Mouse (Mus musculus): ENCODE measurements around the gene Tmem138. TPM values are rescaled to one million over a fixed set of nuclear protein-coding genes. Genes with fewer than 3 reads are reported as not detected.

Tmem138 gene
- polyA plus RNA-seq (2015; fragmentation: Nextera tagmentation; extraction: Ambion mirVana), result 39.4 and 40.3 TPM in 2 replicates

DNA sequence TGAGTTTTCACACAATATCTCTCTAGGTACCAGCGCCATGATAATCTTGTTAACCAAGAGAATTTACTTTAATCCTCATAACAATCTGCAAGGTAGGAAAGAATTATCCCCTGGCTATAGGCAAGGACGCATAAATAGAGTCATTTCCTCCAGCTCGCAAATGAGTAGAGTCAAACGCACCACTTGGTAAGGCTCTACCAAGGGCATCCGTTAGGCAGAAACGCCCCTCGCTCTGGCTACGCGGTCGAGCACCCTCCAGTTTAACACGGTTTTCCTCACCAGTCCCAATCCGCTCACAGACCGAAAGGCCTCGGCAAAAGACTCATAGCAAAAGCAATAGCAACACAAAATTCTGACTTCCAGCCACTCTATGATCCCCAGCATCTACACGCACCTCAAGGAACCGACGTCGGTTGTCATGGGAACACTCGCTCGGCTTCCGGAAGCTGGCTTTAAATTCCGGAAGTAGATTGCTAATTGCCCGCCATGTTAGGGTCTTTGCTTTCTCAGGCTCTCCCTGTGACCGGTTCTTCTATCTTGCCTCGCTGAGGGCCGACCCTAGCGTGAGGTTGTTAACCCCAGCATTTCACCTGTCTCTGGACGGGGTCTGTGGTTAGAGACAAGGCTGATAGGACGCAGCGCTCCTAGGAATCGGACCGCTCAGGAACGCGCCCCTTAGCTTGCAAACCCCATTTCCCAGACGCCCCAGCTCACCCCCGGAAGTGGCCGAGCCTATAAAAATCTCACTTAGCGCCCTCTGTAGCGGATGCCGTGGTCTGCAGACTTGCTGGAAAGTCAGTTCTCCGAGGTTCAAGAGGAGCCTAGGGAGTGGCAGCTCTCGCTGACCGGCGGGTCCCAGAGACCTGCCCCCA lies at the start of gene Tmem138, which contains the start of gene Cyb561a3:
Gene Tmem138, minus strand, starts transcription at position 673 of the 872 bp plus-strand sequence.
Gene Cyb561a3, plus strand, starts transcription at position 483 of the 872 bp plus-strand sequence.
- peak within 1 kb of the TSS; percentile 71 for H3K4me2 ChIP-seq
- under 1% methylated on average over 44 of the region's 44 CpGs for WGBS

DNA sequence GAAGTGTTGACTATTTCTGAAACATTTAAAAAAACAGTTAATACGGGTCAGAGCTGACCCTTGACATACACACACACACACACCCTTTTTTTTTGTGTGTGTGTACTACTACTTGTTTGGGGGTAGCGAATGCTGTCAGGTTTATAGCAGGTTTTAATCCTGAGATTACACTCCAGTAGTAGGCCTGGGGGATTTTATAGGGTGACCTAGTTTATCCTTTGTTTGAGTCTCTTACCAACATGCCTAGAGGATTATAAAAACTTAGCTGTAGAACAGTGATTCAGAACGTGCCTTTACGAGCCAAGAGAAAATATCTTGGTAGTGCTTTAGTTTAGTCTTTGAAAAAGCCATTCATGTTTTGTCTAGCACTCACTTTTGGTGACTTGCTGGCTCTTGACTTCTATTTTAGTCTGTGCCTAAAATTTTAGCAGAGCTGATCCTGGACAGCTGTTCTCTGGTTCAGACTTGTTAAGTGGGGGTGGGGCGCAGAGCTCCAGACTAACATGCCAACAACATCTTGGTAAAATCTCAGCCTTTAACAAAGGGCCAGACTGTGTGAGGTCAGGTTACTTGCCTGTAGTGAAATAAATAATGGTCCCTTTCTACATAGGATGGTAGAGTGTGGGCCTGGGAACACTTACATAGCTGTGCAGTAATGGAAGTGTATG lies 31.5 kb upstream of the Tmem138 start:
- Histone ChIP-seq H3K4me3 (no peak overlapping the region), H3K36me3 (peaks cover 59% of the 10 kb centered on the region), H3K4me1 (peaks cover 31% of the 10 kb centered on the region), H3K4me2 (no peak overlapping the region), H3K27me3 (no peaks in the 10 kb centered on the region), H3K9me3 (no peaks in the 10 kb centered on the region), H3K27ac (no peak overlapping the region), H3K9ac (no peak overlapping the region)
- no peak for ATAC-seq (ENCODE audit: borderline replicate concordance, extremely low read depth, low FRiP score, low TSS enrichment)
- 69% methylated on average over 5 of the region's 5 CpGs for WGBS

More for the DNA sequence above, at the start of gene Tmem138, which contains the start of gene Cyb561a3:
- H3K27ac ChIP-seq, result peak within 1 kb of the TSS; percentile 91
- H3K27me3 ChIP-seq, result no peaks in the 10 kb centered on the region
- peak; percentile 92 for ATAC-seq (ENCODE audit: borderline replicate concordance, extremely low read depth, low FRiP score, low TSS enrichment)
- H3K9me3 ChIP-seq, result no peaks in the 10 kb centered on the region
- peak within 1 kb of the TSS; percentile 61 for H3K9ac ChIP-seq
- H3K36me3 ChIP-seq, result peaks cover 28% of the 10 kb centered on the region
- H3K4me1 ChIP-seq, result peaks cover 16% of the 10 kb centered on the region; the same call in 1 of the 2 replicates
- H3K4me3 ChIP-seq, result peak within 1 kb of the TSS; percentile 58

DNA sequence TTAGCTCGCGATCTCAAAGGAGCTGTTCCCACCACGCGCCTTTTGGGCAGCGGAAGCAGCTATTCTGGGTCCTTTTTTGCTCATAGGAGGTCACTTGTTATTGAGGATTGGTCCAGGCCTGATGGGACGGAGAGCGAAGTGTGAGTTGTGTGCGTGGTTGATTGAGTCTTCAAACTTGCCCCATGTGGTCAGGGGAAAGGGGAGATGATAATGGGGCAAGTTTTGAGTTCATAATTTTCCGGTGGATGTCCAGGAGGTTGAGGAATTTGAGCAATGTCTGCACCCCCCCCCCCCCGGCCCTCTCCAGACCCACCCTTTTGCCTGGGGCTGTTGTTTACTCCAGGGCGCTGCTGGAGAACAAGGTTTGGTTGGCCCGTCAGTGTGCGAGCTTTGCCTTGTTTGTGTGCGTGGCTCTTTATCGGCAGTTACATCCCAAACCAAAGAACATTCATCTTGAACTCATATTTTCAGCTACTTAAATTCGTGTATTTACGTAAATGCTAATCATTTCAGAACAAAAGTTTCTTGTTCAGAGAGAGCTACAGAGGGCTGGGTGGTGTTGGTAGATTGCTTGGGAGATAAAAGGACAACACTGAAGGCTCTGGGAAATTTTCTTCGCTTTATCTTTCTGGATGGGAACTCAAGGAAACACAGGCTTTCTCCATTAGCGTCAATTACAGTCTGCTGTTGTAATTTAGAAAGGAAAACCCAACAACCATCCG lies 28.9 kb upstream of the Tmem138 start:
- ATAC-seq (ENCODE audit: borderline replicate concordance, extremely low read depth, low FRiP score, low TSS enrichment), result peak; percentile 12; the same call in 1 of the 2 replicates
- H3K9me3 ChIP-seq, result no peaks in the 10 kb centered on the region
- H3K4me2 ChIP-seq, result peak overlapping the region; percentile 78
- WGBS, result 4% methylated on average over 20 of the region's 20 CpGs
- H3K27me3 ChIP-seq, result no peaks in the 10 kb centered on the region
- peak overlapping the region; percentile 98 for H3K4me3 ChIP-seq
- peak overlapping the region; percentile 90 for H3K27ac ChIP-seq
- peaks cover 45% of the 10 kb centered on the region for H3K4me1 ChIP-seq
- peaks cover 33% of the 10 kb centered on the region for H3K36me3 ChIP-seq
- H3K9ac ChIP-seq, result peak overlapping the region; percentile 95

DNA sequence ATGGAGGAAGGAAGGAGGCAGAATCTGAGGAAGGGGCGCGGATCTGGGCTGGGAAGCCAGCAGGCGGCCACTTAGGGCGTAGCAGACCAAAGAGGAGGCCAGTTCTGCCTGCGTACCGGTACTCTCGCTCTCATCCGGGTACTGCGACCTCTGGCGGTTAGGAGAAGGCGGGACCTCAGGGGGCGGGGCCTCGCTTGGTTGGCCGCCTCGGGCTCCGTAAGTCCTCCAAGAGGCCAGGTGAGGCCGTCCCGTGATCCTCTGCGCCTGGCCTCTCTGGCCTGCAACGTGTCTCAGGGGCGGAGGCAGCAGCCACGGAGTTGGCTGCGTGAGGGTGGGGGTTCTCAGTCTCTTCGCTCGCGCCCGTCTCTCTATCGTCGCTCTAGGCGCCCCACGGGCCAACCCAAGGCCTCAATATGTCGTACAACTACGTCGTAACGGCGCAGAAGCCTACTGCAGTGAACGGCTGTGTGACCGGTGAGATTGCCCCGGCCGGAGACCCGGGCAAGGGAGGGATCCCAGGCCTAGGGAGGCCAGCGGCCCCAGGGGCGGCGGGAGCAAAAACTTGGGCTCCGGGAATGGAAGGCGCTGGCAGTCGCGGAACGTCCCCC lies 28.2 kb upstream of the Tmem138 start, which contains the start of the genes Ddb1 and Tkfc:
Gene Ddb1, plus strand, starts transcription at position 35 of the 608 bp plus-strand sequence.
Gene Tkfc, minus strand, starts transcription at position 362 of the 608 bp plus-strand sequence.
- ATAC-seq (ENCODE audit: borderline replicate concordance, extremely low read depth, low FRiP score, low TSS enrichment), result peak; percentile 97
- peaks cover 26% of the 10 kb centered on the region for H3K36me3 ChIP-seq
- H3K9me3 ChIP-seq, result no peaks in the 10 kb centered on the region
- peak within 1 kb of the TSS; percentile 95 for H3K9ac ChIP-seq
- peak within 1 kb of the TSS; percentile 78 for H3K4me2 ChIP-seq
- H3K4me3 ChIP-seq, result peak within 1 kb of the TSS; percentile 98
- peak within 1 kb of the TSS; percentile 94 for H3K27ac ChIP-seq
- WGBS, result under 1% methylated on average over 49 of the region's 49 CpGs
- H3K27me3 ChIP-seq, result no peaks in the 10 kb centered on the region
- peaks cover 45% of the 10 kb centered on the region for H3K4me1 ChIP-seq

DNA sequence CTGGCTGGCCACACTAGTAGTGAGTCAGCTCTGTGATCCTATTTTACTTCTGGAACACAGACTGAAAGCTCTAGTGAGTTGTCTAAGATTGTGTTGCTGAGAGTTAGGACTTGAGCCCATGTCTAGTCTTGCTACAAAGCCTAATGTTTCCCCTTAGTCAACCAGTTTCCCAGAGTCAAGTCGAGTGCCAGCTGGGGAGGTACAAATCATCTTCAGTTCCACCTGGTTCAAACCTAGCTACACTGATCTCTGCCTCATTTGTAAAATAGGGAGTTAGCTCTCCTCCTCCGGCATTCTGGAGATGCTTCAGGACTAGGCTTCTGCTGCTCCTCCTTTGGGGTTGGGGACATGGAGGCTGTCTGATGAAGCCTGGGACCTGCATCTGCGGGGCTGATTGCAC lies 27.4 kb upstream of the Tmem138 start:
- peaks cover 18% of the 10 kb centered on the region for H3K36me3 ChIP-seq
- WGBS, result 31% methylated on average over 3 of the region's 3 CpGs

DNA sequence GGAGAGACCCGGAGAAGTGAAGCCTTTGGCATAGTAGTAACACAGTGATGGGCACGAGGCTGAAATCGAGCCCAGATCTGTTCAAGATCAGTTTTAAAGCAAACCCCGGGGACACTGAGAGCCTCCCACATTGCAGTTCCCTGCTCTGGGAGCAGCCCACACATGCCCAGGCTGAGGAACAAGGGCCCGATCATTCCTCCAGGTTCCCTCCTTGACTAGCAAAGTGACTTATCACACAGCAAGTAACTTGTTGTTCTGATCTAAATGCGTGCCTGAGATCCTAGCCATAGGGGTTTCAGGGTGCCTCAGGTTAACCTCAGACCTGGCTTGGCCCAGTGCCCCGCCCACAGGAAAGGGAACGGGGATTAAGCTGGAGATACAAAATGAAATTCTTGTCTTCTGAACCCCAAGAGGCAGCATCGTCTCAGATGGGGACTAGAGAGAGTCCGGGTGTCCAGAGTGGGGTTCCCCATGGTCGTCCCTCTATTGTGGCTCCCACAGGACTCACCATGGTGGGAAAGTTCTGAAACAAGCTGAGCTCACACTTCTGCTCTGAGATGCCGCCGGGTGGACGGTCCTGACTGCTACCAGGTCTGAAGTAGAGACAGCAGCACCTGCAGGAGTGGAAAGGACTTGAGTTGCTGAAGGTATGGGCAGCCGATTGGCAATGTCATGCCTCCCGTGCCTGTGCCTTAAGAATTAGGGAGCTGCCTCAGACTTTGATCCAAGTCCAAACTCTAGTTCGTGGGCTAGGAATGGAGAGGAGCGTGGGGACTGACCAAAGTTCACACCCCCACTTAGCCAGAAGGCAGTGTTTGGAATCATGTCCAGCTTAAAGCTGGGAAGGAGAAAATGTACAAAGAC lies 26.7 kb upstream of the Tmem138 start:
- H3K9ac ChIP-seq, result peak overlapping the region; percentile 95; the same call in 1 of the 2 replicates
- no peak overlapping the region; the same call in 1 of the 2 replicates for H3K4me2 ChIP-seq
- H3K4me3 ChIP-seq, result no peak overlapping the region
- ATAC-seq (ENCODE audit: borderline replicate concordance, extremely low read depth, low FRiP score, low TSS enrichment), result no peak
- peak overlapping the region; percentile 94 for H3K27ac ChIP-seq
- WGBS, result 82% methylated on average over 18 of the region's 18 CpGs
- H3K36me3 ChIP-seq, result peaks cover 13% of the 10 kb centered on the region
- no peaks in the 10 kb centered on the region for H3K27me3 ChIP-seq
- H3K4me1 ChIP-seq, result peaks cover 45% of the 10 kb centered on the region
- no peaks in the 10 kb centered on the region for H3K9me3 ChIP-seq

More for the DNA sequence above, 27.4 kb upstream of the Tmem138 start:
- peak overlapping the region; percentile 95 for H3K9ac ChIP-seq
- peak overlapping the region; percentile 98 for H3K4me3 ChIP-seq
- peak overlapping the region; percentile 94 for H3K27ac ChIP-seq
- no peaks in the 10 kb centered on the region for H3K27me3 ChIP-seq
- H3K4me1 ChIP-seq, result peaks cover 45% of the 10 kb centered on the region
- no peaks in the 10 kb centered on the region for H3K9me3 ChIP-seq
- H3K4me2 ChIP-seq, result peak overlapping the region; percentile 78
- ATAC-seq (ENCODE audit: borderline replicate concordance, extremely low read depth, low FRiP score, low TSS enrichment), result no peak

DNA sequence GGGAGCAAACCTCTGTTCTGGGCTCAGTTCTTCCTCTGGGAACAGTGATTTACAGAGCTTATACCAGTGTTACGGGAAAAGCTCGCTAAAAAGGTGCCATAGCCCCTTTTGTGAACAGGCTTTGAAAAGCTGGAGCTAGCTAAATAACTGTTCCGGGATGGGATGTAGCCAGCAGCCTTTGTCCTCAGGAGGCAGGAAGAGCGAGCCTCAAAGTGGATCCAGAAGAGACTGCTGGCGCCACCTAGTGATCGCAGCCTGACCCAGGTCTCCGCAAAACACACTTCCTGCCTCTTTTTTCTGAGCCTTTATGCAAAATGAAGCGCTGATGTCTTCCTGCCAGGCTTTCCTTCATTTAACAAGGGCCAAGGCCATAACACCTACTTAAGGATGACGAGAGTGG lies 25.6 kb upstream of the Tmem138 start:
- peak; percentile 61; the same call in 1 of the 2 replicates for ATAC-seq (ENCODE audit: borderline replicate concordance, extremely low read depth, low FRiP score, low TSS enrichment)
- Histone ChIP-seq H3K4me1 (peaks cover 39% of the 10 kb centered on the region), H3K36me3 (peaks cover 2% of the 10 kb centered on the region; the same call in 1 of the 2 replicates), H3K4me2 (peak overlapping the region; percentile 60), H3K27ac (peak overlapping the region; percentile 89), H3K27me3 (no peaks in the 10 kb centered on the region), H3K9ac (peak overlapping the region; percentile 52), H3K4me3 (peak overlapping the region; percentile 33), H3K9me3 (no peaks in the 10 kb centered on the region)
- WGBS, result under 1% methylated on average over 9 of the region's 9 CpGs

DNA sequence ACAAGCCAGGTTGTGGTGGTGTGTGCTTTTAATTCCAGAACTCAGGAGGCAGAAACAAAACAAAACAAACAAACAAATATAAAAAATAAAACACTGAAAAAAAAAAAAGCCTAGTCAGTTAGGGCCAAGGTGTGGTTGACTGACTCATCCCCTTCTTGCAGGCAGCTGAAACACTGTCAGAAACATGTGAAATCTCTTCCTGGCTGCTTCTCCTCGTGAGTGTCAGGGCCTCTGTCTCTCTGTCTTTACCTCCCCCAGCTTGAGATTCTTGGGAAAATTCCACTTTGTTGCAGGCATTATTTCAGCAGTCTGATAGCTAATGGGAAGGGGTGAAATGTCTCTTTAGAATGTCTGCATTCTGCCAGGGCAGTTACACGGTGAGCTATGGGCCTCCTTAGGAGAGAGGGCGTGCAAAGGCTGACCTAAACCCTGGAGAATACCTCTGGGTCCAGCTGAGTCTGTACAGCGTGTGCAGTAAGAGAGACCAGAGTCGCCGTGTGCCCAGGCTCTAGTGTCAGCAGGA lies 25.1 kb upstream of the Tmem138 start:
- Histone ChIP-seq H3K9me3 (no peaks in the 10 kb centered on the region), H3K27me3 (no peaks in the 10 kb centered on the region), H3K4me1 (peaks cover 35% of the 10 kb centered on the region), H3K9ac (peak overlapping the region; percentile 52), H3K4me3 (peak overlapping the region; percentile 33), H3K36me3 (no peaks in the 10 kb centered on the region), H3K4me2 (peak overlapping the region; percentile 60), H3K27ac (peak overlapping the region; percentile 89)
- 6% methylated on average over 6 of the region's 6 CpGs for WGBS
- no peak for ATAC-seq (ENCODE audit: borderline replicate concordance, extremely low read depth, low FRiP score, low TSS enrichment)

DNA sequence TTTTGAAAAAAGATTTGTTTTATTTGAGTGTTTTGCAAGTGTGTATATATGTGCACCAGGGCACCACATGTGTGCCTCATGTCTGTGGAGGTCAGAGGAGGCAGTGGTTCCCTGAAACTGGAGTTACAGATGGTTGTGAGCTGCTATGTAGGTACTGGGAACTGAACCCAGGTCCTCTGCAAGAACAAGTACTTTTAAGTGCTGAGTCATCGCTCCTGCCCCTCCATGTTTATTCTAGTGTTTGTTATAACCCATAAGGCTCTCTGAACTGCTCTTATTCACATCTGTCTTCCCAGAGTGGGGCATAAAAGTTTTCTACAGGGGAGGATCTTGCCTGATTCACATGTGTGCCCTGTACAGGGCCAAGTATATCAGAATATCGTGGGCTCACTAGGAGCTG lies 22.5 kb upstream of the Tmem138 start:
- no peak overlapping the region for H3K4me3 ChIP-seq
- peaks cover 23% of the 10 kb centered on the region for H3K4me1 ChIP-seq
- no peaks in the 10 kb centered on the region for H3K27me3 ChIP-seq
- ATAC-seq (ENCODE audit: borderline replicate concordance, extremely low read depth, low FRiP score, low TSS enrichment), result no peak
- 85% methylated on average over 2 of the region's 2 CpGs for WGBS
- 0 out of 2 replicates have a peak, but pooled peaks cover 10% of the 10 kb centered on the region for H3K36me3 ChIP-seq
- no peak overlapping the region for H3K4me2 ChIP-seq
- no peak overlapping the region for H3K9ac ChIP-seq
- no peak overlapping the region for H3K27ac ChIP-seq
- no peaks in the 10 kb centered on the region for H3K9me3 ChIP-seq

DNA sequence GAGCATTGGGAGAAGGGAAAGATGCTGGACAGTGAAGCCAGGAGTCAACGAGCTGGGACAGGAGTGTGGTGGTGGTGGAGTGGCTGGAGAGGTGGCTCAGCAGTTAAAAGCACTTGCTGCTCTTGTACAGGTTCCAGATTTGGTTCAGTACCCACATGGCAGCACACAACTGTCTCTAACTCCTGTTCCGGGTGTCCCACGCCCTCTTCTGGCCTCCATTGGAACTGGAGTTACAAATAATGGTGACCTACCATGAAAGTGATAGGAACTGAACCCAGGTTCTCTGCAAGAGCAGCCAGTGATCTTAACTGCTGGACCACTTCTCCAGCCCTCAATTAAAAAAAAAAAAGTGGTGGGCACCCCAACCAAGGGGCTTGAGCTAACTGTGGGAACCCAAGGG lies 21.0 kb upstream of the Tmem138 start:
- H3K4me2 ChIP-seq, result no peak overlapping the region

More for the DNA sequence above, 21.0 kb upstream of the Tmem138 start:
- Histone ChIP-seq H3K9ac (no peak overlapping the region), H3K4me1 (peaks cover 9% of the 10 kb centered on the region), H3K9me3 (no peaks in the 10 kb centered on the region), H3K36me3 (0 out of 2 replicates have a peak, but pooled peaks cover 11% of the 10 kb centered on the region), H3K27me3 (no peaks in the 10 kb centered on the region), H3K4me3 (no peak overlapping the region), H3K27ac (no peak overlapping the region)
- WGBS, result 28% methylated on average over 3 of the region's 3 CpGs
- ATAC-seq (ENCODE audit: borderline replicate concordance, extremely low read depth, low FRiP score, low TSS enrichment), result no peak

Data from lung, embryonic 15.5 days (tissue).